Mouse (Mus musculus): ENCODE results near the gene Cnr2.

Gene Cnr2

DNA sequence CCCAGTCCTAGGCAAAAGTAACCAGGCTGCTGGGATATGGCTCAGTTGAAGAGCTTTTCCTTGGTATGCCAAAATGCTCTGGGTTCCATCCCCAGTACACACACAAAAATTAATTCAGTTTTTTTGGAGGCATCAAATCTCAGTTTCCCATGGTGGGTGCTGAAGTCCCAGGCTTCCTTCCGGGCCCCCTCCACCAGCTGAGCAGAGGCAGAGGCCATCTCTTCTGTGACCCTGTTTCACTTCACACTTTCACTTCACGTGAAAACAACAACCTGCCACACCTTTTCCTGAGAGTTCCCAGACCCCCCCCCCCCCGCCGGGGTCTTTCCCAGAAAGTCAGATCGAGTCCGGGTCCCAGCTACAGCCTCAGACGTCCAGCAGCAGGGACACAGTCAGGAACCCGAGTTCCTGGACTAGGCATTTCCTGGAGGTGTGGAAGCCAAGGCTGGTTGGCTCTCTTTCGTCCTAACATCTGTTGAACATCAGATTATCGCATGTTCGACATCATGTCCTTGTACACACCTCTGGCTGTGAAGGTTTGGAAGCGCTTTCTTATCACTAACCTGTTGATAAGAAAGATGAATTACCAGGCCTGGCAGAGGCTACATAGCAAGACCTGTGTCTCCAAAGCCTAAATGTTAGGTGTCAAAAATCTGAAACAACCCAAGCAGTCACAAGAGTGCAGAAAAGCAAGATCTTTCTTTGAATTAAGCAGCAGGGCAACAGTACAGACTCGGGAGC lies 14.3 kb downstream of the Cnr2 start:
- no peak for DNase-seq

DNA sequence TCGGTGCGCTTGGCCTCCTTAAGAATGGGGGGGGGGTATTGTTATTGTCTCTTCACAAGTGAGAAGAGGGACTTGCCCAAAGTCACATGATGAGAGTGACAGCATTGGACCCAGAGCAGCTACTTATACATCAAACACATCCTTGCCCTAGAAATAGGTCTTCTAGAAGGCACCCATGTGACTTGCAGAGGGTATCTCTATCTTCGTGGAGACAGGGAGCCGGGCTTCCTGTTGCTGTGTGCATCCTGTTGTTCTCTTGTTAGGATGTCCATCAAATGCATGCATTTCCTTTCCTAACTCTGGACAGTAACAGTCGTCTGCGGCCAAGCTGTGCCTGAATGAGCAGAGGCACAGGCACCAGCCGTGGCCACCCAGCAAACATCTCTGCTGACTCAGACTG lies 16.3 kb downstream of the Cnr2 start:
- DNase-seq, result no peak

DNA sequence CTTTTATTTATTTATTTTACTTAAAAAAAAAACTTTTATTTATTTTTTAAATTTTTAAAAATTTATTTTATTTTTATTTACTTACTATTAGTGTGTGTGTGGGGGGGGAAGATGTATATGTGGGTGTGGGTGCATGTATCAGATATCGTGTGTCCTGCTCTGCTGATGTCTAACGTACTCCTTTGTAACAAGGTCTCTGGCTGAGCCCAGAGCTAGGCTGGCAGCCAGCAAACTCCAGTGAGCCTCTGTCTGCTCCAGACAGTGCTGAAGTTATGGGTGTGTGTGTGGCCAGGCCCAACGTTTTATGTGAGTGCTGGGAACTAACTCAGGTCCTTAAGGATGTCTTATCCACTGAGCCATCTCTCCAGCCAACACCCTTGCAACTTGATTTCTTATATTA lies 17.0 kb downstream of the Cnr2 start:
- DNase-seq, result no peak

DNA sequence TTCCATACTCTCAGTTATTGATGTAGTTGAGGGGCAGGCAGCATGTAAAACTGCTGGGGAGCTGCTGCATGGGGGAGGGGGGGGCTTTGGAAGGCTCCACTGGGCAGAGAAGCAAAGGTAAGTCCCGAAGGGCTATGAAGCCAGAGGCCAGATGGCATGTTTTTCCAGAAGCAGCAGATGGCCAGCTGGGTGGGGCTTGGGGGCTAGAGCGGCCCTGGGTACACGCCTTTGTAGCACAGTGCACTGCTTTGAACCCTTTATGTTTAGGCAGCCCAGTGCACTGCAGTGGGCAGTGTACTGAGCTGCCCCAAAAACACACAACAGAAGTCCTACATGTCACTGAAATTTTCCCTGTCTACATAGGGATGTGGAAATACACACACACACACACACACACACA lies 17.6 kb downstream of the Cnr2 start:
- DNase-seq, result peak; percentile 88

DNA sequence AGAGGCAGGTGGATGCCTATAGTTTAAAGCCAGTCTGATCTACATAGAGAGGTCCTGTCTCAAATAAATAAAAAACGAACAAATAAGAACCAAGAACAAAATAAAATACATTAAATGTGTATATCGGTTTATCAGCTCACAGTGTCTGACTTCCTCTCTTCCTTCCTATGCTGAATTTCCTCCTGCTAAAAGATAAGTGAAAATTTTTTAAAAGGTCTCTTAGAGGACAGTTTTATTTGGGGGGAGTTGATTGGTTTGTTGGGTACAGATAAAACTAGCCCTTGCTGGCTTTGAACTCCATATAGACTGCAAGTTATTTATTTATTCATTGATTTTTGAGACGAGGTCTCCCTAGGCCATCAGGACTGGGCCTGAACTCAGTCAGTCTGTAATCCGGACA lies 18.2 kb downstream of the Cnr2 start:
- DNase-seq, result no peak

DNA sequence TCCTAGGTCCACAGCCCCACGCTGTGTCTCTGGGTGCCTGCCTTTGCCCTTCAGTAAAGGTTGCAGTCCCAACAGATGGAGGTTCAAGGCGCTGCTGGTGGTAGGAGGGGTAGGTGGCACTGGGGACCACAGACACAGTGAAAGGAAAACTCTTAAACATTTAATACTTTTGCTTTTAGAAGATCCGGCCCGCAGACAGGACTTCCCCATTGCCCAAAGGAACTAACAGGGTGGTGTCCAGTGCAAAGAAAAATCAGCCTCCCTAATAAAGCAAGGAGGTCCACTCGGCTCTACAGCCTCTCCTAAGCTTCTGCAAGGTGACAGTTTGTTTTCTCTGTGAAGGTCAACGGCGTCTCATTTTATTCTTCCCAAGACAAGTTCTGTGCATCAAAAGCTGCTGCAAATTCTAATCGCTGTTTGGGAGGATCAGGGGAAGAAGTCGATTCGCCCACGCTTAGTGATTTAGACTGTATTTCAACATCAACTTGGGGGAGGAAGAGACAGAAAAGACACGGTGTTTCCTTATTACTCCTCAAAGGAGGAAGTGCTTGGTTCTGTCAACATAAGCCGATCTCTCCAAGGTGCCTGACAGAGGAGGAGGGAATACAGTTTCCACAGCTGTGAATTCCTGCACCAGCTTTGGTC lies 23.6 kb downstream of the Cnr2 start:
- DNase-seq, result no peak

DNA sequence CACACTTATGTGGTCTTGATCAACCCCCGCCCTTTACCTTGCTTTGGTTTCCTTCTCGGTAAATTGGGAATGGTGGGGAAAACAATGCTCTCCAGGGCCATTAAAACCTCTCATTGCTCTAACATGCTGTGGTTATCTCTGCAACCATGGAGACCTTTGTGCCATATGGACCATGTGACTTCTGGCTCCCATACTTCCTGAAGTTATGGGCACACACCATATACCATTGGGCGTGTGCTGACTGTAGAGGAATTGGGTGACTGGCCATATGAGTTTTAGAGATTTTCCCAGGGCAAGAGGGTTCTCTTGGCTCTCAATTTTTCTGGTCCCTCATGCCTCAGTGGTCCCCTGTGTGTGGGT lies 24.1 kb downstream of the Cnr2 start:
- no peak for DNase-seq

DNA sequence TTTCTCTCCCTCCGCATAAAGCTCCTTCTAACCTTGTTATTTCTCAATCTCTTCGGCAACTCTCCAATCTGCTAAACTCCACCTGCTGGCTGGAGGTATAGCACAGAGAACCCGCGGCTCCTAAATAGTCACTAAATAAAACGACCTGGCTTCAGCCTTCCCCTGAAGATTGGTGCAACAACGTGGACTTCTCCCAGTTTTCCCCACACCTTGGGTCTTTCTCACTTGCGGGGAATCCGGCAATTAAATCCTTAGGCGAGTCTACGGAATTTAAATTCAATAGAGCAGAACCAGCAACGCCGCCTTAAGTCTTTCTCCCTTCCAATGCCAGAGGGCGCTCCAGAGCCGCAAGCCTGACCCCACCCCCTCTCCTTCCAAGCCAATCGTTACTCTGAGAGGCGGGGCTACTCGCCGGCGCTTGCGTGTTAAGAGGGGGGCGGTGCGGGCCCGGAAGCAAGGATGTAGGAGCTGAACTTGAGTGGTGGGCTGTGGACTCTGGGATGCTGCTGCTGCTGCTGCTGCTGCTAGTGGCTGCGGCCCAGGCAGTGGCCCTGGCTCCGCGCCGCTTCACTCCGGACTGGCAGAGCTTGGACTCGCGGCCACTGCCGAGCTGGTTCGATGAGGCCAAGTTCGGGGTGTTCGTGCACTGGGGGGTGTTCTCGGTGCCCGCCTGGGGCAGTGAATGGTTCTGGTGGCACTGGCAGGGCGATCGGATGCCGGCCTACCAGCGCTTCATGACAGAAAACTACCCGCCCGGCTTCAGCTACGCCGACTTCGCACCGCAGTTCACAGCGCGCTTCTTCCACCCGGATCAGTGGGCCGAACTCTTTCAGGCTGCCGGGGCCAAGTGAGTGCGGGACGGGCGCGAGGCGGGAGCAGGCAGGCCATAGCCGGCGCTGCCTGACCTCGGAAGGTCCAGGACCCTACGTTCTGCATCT lies 25.4 kb downstream of the Cnr2 start, which contains the start of gene Fuca1:
TSS of gene Fuca1 (plus strand) at position 432 of the 938 bp plus-strand sequence.
- DNase-seq, result peak; percentile 98

DNA sequence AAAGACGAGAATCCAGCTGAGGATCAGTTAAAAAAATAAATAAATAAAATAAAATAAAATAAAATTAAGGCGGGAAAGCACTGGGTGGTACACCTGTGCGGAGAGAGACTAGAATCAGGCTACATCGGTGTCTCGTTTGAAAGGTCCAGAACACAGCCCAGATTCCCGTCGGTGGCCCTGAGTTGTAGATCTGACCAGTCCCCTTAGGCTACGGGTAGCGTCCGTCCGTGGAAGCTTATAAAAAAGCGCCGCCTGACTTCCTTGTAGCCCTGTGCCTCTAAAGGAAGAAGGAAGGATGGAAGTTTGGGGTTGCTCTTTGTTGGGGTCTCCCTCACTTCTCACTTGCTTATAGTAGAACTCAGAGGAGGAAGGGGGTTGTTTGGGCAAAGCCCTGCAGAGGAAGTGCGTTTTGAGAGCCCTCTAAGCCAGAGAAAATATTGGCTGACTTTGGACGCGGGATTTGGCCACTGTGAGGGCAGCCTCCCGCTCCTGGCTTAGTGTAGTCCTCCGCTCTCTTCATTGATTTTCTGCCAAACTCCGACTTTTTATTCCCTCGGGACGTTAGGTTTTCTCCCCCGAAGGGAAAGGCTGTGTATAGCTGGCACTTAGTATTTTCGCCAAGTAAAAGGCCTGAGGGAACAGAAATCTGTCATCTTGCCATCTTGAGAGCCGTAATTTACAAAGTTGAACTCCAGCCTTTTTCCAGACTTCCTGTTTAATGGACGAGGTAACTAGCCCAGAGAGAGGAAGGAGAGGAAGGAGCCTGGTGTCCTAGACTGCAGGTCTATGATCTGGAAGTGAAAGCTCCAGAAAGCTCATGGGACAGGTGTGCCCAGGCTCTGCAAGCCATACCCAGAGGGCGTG lies 26.3 kb downstream of the Cnr2 start:
- DNase-seq, result no peak

DNA sequence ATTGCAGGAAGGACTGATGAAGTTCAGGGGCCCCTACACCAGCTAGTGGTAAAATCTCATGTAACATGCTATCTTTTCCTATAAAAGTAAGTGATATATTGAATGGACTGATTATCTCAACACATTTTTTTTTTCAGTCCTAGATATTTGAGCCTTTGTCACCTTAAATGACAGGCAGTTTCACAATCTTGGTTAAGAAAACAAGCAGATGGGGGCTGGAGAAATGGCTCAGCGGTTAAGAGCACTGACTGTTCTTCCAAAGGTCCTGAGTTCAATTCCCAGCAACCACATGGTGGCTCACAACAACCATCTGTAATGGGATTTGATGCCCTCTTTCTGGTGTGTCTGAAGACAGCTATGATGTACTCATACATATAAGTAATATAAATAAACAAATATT lies 27.0 kb downstream of the Cnr2 start:
- no peak for DNase-seq

DNA sequence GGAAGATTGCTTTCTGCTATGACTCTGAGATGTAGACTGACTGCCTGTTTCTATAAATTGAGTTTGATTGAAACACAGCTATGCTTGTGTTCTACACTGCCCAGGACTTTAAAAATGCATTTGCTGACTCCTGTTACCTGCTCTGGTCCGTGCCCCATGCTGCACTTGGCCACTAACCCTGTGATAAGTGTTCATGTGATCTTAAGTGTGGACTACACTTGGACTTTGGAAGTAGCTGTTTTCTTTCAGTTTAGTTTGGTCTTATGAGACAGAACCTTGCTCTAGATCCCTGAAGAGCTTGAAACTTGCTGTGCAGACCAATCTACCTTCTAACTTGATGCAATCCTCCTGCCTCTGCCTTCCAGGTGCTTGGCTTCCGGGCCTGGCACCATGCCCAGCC lies 29.2 kb downstream of the Cnr2 start:
- DNase-seq, result no peak

DNA sequence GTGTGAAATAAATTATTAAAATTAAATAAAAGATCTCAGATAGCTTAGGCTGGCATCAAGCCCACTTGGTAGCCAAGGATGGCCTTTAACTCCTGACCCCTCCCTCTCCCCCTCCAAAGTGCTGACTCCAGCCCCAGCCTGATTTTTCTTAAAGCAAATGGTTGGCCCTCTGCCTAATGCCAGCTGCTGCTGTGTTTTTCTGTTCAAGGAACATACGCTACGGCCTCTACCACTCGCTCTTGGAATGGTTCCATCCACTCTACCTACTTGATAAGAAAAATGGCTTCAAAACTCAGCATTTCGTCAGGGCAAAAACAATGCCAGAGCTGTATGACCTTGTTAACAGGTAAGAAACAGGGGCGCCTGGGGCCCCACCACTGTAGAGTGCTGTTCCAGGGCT lies 30.1 kb downstream of the Cnr2 start:
- no peak for DNase-seq

DNA sequence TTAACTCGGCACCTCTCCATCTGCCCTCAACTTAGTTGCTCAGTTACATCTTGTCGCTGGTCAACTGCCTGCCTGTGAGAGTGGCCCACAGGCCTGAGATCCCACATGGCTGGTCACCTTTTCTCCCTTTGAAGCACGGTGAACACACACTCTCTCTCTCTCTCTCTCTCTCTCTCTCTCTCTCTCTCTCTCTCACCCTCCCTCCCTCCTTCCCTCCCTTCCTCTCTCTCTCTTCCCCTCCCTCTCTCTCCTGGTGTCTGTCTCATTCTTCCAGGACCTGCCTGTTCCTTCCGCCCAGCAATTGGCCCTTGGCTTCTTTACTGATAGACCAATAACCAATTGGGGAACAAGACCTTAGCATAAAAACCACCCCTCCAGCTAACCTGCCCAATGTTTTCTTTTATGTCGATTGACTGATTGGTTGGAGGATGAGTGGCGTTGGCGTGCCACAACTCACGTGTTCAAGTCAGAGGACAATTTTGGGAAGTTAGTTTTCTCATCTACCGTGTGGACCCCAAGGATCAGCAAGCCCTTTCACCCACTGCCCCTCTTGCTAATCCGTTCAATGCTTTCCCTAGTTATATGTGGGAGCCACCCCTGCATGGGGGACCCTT lies 31.1 kb downstream of the Cnr2 start:
- DNase-seq, result no peak

DNA sequence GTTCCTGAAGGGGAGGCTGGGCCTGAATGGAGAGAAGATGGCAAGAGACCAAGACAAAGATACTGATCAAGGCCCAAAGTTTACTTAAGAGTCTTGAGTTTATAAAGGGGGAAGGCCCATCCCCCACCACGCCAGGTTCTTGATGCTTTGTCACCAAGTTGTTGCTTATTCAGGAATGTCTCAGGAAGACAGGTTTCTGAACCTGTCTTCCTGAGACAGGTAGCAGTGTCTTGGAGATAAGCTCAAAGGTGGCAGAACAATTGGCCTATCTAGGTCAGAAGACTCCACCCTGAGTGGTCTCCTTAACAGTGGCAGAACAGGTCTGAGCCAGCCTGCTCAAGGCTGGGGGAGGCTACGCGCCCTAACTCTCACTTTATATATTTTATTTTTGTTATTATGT lies 31.7 kb downstream of the Cnr2 start:
- DNase-seq, result no peak

DNA sequence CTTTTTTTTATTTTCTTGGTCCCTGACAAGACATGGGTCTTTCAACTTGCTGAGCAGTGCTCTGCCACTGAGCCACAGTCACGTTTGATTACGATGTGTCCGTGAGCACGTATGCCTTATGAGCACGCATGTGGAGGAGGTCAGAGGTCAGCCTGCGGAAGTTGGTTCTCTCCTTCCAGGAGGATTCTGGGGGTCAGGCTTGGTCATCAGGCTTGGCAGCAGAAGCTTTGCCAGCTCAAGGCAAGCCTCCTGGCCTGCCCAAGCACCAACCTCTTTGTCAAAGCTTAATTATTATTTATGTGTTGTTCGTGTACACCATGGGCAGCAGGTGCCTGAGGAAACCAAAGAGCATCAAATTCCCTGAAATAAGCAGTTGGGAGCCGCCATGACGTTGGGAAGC lies 33.2 kb downstream of the Cnr2 start:
- no peak for DNase-seq

DNA sequence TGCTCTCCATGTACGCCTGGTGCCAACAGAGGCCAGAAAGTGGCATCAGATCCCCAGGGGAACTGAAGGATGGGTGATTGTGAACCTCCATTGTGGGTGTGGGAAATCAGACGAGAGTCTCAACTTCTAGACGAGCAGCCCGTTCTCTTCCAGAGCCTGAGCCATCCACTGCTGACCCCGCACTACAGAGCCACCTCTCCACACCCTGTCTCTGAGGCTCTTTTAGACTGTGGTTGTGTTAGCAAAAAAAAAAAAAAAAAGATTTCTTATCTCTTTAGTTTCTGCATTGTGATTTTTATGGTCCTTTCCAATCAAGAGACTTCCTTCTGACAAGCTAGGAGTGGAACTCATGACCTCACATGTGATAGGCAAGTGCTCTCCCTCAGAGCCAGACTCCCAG lies 34.2 kb downstream of the Cnr2 start:
- DNase-seq, result no peak

DNA sequence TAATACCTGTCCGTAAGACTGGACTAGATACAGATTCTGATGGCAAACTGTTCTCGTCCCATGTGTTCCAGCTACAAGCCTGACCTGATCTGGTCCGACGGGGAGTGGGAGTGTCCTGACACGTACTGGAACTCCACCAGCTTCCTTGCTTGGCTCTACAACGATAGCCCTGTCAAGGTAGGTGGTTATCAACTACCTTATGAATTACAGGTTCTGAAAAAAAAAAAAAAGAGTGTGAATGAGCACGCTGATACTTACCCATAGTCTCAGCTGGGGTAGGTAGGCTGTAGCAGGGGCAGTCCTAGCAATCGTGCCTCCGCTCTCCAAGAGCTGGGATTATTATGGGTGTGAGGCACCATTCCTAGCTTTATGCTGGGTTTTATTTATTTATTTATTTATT lies 34.6 kb downstream of the Cnr2 start:
- no peak for DNase-seq

DNA sequence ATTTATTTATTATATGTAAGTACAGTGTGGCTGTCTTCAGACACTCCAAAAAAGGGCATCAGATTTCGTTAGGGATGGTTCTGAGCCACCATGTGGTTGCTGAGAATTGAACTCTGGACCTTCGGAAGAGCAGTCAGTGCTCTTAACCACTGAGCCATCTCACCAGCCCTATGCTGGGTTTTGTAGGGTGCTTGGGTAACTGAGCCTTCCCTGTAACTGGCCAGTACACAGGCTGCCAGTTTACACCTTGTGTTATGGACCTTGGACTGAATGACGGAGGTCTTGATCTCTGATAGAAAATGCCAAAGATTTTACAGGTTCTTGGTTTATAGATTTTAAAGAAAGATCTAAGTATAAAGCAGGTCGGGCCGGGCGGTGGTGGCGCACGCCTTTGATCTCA lies 35.0 kb downstream of the Cnr2 start:
- no peak for DNase-seq

DNA sequence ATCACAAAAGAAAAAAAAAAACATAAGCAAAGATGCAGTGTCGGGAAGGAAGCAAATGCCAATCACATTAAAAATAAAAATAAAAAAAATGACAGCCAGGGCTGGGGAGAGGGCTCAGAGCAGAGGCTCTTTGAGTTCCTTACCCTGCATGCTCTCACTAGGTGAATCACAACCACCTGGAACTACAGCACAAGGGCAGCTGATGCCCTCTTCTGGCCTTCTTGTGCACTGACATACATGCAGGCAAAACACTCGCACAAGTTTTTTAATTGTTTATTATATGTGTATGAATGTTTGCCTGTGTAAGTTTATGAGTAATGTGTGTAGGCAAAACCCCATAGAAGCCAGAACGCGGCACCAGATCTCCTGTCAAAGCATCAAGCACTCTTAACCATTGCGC lies 36.6 kb downstream of the Cnr2 start:
- DNase-seq, result peak; percentile 53

DNA sequence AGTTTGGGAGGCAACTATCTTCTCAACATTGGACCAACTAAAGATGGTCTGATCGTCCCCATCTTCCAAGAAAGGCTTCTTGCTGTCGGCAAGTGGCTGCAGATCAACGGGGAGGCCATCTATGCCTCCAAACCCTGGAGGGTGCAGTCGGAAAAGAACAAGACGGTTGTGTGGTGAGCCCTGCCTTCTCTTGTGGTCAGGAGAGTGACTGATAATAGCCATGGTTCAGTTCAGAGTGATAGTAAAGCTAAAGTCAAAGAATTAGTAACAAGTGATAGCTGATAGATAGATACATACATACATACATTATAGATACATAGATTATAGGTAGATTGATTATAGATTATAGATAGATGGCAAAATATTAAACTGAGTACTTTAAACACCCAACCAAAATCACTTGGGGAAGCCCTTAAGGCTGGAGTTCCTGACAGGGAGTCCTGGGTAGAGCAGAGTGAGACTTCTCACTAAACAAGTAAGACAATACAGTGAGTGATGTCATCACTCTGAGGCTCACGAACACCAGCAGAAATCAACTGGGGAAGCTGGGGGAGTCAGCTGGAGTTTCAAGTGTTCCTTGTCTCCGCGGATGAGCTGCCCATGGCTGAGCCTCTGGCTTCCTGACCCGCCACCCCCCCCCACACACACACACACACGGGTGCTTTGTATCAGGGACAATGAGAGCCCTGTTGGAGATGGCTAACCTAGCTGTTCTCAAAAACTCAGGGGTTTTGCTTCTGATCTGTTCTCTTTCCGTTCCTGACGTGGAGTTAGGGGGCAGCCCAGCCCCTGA lies 39.7 kb downstream of the Cnr2 start:
- peak; percentile 65 for DNase-seq

DNA sequence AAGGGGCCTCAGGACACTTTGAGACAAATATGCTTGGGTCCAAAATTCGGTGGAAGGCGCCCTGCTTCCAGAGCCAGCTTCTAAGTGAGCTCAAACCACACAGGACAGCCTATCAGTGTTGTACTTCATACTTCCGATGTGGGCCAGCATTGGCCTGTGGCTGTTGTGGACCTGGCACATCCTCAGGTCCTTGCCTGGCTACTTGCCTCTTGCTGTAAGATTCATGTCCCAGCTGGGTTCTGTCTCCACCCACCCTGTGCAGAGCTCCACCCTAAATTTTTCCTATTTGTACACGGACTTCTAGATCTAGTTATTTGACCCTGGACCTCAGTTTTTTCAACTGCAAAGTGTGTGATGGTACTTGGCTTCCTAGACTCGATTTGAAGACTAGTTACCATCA lies 40.3 kb downstream of the Cnr2 start:
- DNase-seq, result no peak

DNA sequence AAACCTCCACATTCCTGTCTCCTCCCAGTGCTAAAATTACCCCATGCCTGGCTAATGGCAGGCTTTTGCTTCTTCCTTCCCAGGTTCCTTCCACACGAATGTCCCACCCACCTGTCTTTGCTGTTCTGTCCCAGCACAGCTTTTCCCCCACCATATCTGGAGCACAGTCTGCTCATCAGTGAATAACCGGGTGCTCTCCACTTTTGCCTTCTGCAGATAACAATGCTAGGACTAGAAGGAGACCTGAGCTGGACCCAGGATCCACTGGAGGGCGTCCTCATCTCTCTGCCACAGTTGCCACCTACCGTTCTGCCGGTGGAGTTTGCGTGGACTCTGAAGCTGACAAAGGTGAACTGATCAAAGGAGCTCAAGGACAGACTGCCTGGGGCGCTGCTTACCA lies 43.7 kb downstream of the Cnr2 start:
- DNase-seq, result no peak

All from retina, postnatal 1 day (tissue).